Mouse (Mus musculus): ENCODE results near the gene Gm49345. TPM values are rescaled to one million over a fixed set of nuclear protein-coding genes. Genes with fewer than 3 reads are reported as not detected.
A peak's percentile ranks its signal among the peaks of the same experiment; 100 is the strongest.
"Not testable (repeated sequence)": the region's sequence is repeated elsewhere in the genome, so short reads cannot be mapped to it uniquely, and the experiment has no call there.

Gm49345 gene
- total RNA-seq (2021): 1.3 and 2.3 TPM in 2 replicates
- long read RNA-seq, experiment 1, partial matches to known transcripts: 1 of 1 reads
- long read RNA-seq, experiment 1, other reads (novel, unspliced or antisense): 0 of 1 reads
- long read RNA-seq, experiment 2: 0 reads

DNA sequence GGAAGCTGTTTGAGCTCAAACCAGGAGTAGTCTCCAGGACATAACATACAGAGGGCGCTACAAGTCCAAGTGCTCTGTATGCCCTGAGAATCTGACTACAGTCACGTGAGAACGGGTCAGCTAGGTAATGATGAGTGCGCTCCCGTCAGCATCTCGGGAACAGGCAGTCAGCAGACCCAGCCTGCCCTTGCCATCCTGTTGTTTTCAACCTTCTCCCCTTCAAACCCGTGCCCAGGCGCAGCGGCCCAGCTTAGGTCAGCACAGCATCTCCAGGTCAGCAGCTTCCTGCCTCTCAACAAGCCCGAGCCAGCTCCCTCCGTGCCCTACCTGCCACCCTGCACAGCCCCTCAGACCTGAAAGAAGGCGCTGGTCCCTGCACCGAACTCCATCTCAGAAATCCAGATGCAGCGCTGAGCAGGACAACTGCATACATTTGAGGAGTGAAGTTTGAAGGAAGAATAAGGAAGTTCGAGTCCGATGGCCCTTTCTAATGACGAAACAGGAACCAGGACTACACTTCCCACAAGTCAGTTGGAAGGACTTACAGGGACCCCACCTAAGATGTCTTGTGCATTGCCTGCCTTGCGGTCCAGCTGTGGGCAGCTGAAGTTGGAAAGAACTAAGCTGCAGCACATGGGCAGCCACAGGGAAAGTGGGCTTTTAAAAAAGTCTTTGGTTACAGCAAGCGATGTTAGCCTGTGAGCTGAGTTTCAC, at the start of gene Gm49345, which contains the start of gene Zfp729a:
Gene Gm49345 (minus strand): TSS at position 476 of the 714 bp plus-strand sequence.
Gene Zfp729a (minus strand): TSS at position 498 of the 714 bp plus-strand sequence.
- DNase-seq: peak; percentile 91

DNA sequence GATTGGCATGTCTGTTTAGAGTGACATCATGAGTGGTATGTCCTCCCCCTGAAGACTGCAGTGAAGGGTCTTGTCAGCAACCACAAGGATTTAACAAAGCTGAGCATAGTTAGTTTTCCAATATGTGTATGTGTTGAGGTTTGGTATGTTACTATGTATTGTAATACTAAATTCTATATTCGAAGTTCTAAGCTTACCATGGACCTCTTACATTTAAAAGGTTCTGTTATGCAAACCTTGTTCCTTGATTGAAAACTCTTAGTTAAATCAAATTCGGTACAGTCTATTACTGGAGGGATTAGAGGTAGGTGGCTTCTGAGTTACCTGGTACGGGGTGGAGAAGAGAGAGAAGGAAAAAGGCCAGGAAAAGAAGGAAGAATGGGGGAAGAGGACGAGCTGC, 49.4 kb upstream of the Gm49345 start, which contains the start of gene Zfp738:
Gene Zfp738 (minus strand): TSS at position 101 of the 400 bp plus-strand sequence.
- DNase-seq: no peak

DNA sequence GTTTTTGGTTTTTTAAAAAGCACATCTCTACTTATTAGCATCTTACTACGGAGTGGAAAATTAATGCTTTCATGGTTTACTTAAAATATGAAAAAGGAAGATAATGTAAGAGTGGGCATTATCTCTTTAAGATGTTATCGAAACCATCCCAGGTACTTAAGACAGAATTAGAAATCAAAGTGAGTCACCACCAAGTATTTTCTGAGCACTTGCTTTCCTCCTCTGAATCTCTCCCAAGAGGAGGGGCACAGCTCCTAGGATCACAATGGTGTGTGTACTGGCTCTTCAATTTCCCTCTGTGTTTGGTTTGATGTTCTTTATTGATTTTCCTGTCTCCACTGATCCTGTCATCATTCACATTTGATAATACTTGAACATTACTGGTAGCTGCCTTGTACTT, 46.3 kb upstream of the Gm49345 start:
- DNase-seq: not testable (repeated sequence)

DNA sequence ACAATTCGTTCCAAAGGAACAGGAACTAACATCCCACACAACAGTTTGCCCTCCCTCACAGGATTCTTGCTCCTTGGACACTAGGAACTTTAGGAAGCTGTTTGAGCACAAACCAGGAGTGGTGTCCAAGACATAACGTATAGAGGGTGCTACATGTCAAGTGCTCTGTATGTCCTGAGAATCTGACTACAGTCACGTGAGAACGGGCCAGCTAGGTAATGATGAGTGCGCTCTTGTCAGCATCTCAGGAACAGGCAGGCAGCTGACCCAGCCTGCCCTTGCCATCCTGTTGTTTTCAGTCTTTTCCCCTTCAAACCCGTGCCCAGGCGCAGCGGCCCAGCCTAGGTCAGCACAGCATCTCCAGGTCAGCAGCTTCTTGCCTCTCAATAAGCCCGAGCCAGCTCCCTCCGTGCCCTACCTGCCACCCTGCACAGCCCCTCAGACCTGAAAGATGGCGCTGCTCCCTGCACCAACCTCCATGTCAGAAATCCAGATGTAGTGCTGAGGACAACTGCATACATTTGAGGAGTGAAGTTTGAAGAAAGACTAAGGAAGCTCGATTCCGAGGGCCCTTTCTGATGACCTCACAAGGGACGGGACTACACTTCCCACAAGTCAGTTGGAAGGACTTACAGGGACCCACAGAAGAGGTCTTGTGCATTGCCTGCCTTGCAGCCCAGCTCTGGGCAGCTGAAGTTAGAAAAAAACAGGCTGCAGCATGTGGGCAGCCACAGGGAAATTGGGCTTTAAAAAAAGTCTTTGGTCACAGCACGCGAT, 45.6 kb upstream of the Gm49345 start:
- DNase-seq: peak; percentile 89

DNA sequence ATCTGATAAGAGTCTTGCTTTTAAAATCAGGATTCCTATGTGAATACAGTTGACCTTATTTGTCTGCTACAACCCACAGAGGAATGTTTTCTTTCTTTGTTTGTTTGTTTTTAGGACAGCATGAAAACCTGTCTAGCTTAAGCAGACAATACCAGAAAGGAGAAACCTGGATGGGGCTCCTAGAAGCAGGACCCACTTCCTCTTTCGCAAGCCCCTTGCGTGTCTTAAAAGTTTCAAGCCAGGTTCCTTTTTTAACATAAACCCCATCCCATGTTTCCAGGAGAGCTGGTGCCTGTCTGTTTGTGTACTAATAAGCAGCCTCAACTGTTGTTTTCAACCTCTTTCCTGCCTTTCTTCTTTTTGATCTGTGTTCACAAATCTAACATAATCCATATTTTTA, 37.3 kb upstream of the Gm49345 start:
- DNase-seq: no peak

DNA sequence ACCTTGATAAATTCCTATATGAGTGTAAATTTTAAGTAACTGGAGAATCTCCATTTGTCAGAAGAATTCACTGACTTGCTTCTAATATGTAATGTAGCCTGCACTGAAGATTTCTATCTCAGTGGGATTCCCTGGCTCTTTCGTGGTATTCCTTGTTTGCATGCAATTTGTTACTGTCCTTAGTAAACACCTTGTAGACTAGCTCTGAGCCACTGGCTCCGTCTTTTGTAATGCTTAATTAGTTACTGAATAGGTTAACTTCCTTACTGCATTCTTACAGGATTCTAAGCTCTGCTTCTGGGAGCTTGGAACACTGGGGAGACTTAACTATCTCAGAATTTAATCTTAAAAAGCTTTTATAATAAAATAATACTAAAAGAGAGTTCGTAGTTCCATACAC, 14.9 kb upstream of the Gm49345 start:
- DNase-seq: no peak

DNA sequence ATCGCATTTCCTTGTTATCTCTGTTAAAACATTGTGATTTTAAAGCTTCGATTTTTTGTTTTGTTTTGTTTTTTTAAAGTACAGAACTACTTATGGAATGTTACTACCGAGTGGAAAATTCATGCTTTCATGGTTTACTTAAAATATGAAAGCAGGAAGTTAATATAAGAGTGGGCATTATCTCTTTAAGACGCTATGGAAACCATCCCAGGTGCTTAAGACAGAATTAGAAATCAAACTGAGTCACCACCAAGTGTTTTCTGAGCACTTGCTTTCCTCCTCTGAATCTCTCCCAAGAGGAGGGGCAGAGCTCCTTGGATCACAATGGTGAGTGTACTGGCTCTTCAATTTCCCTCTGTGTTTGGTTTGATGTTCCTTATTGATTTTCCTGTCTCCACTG, 27.5 kb downstream of the Gm49345 start:
- no peak for DNase-seq

DNA sequence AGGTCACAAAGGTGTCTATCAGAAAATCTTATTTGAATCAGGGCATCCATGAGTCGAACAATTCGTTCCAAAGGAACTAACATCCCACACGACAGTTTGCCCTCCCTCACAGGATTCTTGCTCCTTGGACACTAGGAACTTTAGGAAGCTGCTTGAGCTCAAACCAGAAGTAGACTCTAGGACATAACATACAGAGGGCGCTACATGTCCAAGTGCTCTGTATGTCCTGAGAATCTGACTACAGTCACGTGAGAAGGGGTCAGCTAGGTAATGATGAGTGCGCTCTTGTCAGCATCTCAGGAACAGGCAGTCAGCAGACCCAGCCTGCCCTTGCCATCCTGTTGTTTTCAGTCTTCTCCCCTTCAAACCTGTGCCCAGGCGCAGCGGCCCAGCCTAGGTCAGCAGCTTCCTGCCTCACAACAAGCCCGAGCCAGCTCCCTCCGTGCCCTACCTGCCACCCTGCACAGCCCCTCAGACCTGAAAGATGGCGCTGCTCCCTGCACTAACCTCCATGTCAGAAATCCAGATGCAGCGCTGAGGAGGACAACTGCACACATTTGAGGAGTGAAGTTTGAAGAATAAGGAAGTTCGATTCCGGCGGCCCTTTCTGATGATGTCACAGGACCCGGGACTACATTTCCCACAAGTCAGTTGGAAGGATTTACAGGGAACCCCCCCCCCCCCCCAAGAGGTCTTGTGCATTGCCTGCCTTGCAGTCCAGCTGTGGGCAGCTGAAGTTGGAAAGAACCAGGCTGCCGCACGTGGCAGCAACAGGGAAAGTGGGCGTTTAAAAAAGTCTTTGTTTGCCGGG, 28.3 kb downstream of the Gm49345 start, which contains the start of gene Zfp729b:
Gene Zfp729b (minus strand): TSS at position 642 of the 811 bp plus-strand sequence.
- peak; percentile 93 for DNase-seq

DNA sequence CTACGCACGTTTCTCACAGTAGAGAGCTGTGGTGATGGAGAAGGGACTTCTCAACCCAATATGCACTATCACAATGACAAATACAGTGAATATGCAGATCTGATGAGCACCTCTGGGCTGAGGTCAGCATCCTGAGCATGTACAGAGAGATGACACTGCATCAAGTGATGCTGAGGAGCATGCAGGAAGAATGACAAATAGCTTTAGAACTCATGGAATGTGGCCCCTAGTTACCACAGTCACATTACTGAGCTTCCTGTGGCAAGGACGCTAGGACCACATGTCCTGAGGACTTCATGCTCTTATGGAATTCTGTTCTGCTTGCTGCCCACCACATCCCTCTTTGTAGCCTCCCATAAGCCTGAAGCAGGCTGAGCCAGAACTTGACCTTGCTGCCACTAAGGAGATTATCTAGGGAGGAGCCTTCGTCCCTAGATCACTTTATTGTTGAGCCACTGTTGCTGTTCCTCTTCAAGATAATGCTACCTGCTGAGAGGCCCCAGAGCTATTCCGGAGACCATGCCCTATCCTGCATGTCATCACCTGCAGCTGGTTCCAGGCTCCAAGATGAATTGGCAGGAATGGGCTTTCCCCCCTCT, 64.9 kb downstream of the Gm49345 start:
- DNase-seq: no peak

DNA sequence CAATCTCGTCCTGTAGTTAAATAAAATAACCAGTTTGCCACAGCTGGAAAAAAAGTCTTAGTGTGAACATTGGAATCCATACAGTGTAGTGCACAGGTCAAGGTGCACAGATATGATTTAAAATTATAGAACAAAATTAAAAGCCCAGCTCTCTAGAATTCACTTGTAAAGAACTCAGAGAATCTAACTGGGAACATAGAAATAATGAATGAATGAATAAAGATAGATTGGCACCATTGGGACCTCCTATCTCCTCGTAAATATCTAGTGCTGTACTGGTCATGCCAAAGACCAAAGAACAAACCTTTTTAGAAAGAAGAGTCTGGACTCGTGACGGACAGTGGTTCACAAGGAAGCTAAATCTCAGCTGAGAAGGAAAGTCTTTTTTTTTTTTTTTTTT, 83.8 kb downstream of the Gm49345 start, which contains the start of gene Zfp748:
Gene Zfp748 (minus strand): TSS at position 101 of the 400 bp plus-strand sequence.
- DNase-seq: no peak

DNA sequence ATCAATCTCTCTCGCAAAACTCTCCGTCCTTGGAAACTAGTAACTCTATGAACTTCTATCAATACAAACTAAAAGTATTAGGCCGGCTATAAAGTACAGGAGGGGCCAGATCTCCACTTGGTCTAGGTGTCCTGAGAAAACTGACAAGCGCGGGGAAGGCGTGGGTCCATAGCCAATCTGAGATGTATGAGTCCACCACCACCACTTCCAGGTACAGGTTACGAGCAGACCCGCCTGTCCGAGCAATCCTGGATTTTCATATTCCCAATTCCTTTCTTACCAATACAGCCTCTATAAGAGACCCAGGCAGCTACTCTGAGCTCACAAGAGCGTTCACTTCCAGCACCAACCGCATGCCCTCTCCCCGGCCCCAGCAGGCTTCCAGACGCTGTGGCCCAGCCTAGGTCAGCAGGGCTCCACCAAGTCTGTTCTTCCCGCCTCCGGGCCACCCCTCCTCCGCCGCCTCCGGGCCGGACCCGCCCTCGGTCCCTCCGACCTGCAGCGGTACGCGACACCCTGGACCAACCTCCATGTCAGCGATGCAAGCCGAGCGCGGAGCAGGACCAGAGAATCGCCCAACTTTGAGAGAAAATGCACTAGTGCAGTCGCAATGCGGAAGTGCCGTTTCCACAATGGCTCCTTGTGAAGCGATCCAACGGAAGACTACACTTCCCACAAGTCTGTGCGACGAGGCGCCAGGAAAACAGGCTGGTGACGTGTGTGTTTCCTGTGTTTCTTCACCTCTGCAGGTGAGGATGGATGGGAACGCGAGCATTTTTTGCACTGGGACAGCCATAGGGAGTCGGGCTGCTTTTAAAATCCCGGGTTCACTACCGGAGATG, 84.8 kb downstream of the Gm49345 start:
- peak; percentile 88 for DNase-seq

DNA sequence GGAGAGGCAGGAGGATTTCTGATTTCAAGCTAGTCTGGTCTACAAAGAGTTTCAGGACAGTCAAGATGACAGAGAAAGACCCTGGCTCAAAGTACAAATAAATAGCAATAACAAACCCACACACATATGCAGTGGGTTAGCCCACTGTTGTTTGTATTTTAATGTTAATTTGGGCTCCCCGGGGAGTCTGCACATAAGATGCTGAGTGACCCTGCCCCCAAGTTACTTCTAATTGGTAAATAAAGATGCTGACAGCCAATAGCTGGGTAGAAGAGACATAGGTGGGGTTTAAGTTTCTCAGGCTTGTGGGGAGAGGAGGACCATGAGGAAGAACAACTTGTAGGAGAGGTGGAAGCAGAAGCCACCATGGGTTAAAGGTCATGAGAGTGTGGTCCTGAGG, 91.6 kb downstream of the Gm49345 start:
- DNase-seq: no peak

Other genes starting within 250 kb of the Gm49345 start
- gene Zfp429, start 237.9 kb downstream of the Gm49345 start, total RNA-seq (2021): 3.5 and 5.0 TPM in 2 replicates
- gene Zfp459, start 216.4 kb downstream of the Gm49345 start, total RNA-seq (2021): 0.71 TPM in 1 of 2 replicates, not detected in the other
- gene Zfp874a, start 186.1 kb downstream of the Gm49345 start, total RNA-seq (2021): 13.5 and 14.5 TPM in 2 replicates
- gene Zfp874b, start 153.5 kb downstream of the Gm49345 start, total RNA-seq (2021): 14.7 and 18.2 TPM in 2 replicates
- 5.6 and 6.7 TPM in 2 replicates for gene Zfp58, start 137.2 kb downstream of the Gm49345 start, total RNA-seq (2021)
- 0.33 TPM in 1 of 2 replicates, not detected in the other for gene Gm26965, start 111.6 kb downstream of the Gm49345 start, total RNA-seq (2021)
- gene Zfp87, start 111.6 kb downstream of the Gm49345 start, total RNA-seq (2021): 15.6 and 23.4 TPM in 2 replicates
- 7.6 and 7.8 TPM in 2 replicates for gene Zfp748, start 83.9 kb downstream of the Gm49345 start, total RNA-seq (2021)
- gene Zfp729b, start 28.1 kb downstream of the Gm49345 start, total RNA-seq (2021): 6.3 and 6.6 TPM in 2 replicates
- 6.0 and 6.9 TPM in 2 replicates for gene Zfp729a, start within 50 bp of the Gm49345 start, total RNA-seq (2021)
- 8.4 and 11.7 TPM in 2 replicates for gene Zfp738, start 49.3 kb upstream of the Gm49345 start, total RNA-seq (2021)
- 8.1 and 14.6 TPM in 2 replicates for gene Zfp65, start 91.4 kb upstream of the Gm49345 start, total RNA-seq (2021)
- 4.0 and 4.8 TPM in 2 replicates for gene Zfp85, start 117.5 kb upstream of the Gm49345 start, total RNA-seq (2021)
- 2.3 and 2.9 TPM in 2 replicates for gene Zfp493, start 141.9 kb upstream of the Gm49345 start, total RNA-seq (2021)
- 3.4 and 4.7 TPM in 2 replicates for gene Zfp273, start 176.0 kb upstream of the Gm49345 start, total RNA-seq (2021)
- 1.5 and 2.7 TPM in 2 replicates for gene Gm10037, start 193.3 kb upstream of the Gm49345 start, total RNA-seq (2021)
- not detected in 2 replicates for gene BC048507, start 225.6 kb upstream of the Gm49345 start, total RNA-seq (2021)